Mouse (Mus musculus) embryonic fibroblast, embryonic 13.5 days (primary cell): Measurements from ENCODE around the gene Gm9508. TPM values are rescaled to one million over a fixed set of nuclear protein-coding genes. Genes with fewer than 3 reads are reported as not detected.
"Not testable (repeated sequence)": the region's sequence is repeated elsewhere in the genome, so short reads cannot be mapped to it uniquely, and the experiment has no call there.

Experiments used
- H3K27ac ChIP-seq: 2 replicates; pipeline ENCODE4 v1.5.1; 2012; ENCODE audit warnings: low read length, control low read depth, inconsistent platforms; ENCODE audit not compliant: insufficient read depth
- H3K4me1 ChIP-seq: 2 replicates; pipeline ENCODE4 v1.6.1; 2011; ENCODE audit warnings: low read length; ENCODE audit not compliant: control insufficient read depth, insufficient read depth
- H3K4me3 ChIP-seq: 2 replicates; pipeline ENCODE4 v1.5.1; 2011; ENCODE audit warnings: mild to moderate bottlenecking, control low read depth, low read length; ENCODE audit not compliant: insufficient read depth
- CTCF ChIP-seq: IDR thresholded peaks from 2 replicates; pipeline ENCODE4 v1.5.1; 2011; ENCODE audit warnings: mild to moderate bottlenecking, control low read depth, low read length, moderate library complexity, borderline replicate concordance; ENCODE audit not compliant: insufficient read depth
- POLR2A ChIP-seq: IDR thresholded peaks from 2 replicates; pipeline ENCODE4 v1.6.1; 2011; ENCODE audit warnings: low read depth, mild to moderate bottlenecking, control low read depth, low read length, moderate library complexity
- polyA plus RNA-seq: library from polyadenylated mRNA; stranded (reverse); fragments of >200 nt; gene quantifications from 2 replicates; pipeline ENCODE4 v1.2.4, GENCODE M21; 2011; ENCODE audit warnings: low read depth; ENCODE audit not compliant: missing spikeins, insufficient read length

The Gm9508 gene
- polyA plus RNA-seq: not detected in 2 replicates

DNA sequence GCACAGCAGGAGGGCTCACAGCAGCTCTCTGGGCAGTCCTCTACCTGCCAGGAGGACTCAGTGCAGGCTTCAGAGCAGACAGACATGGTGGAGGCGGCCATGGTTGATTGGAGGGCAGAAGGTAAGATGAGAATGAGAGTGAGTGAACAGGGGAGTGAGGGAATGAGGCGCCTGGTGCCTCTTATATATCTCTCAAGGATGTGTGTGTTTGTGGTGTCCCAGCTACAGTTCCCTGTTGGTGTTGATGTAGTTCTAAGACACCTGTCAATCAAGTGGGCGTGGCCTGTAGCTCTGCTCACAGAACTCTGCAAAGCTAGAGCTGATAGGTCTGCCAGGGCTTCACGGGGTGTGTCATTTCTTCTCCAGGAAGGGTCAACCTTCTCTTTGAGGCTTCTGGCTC lies at the start of gene Gm9508:
Gm9508 (minus strand) TSS at position 101 of the 400 bp plus-strand sequence.
- no peak within 1 kb of the TSS for H3K27ac ChIP-seq
- H3K4me3 ChIP-seq: no peak within 1 kb of the TSS
- TF ChIP-seq POLR2A (no peak), CTCF (no peak)
- H3K4me1 ChIP-seq: no peaks in the 10 kb centered on the region

DNA sequence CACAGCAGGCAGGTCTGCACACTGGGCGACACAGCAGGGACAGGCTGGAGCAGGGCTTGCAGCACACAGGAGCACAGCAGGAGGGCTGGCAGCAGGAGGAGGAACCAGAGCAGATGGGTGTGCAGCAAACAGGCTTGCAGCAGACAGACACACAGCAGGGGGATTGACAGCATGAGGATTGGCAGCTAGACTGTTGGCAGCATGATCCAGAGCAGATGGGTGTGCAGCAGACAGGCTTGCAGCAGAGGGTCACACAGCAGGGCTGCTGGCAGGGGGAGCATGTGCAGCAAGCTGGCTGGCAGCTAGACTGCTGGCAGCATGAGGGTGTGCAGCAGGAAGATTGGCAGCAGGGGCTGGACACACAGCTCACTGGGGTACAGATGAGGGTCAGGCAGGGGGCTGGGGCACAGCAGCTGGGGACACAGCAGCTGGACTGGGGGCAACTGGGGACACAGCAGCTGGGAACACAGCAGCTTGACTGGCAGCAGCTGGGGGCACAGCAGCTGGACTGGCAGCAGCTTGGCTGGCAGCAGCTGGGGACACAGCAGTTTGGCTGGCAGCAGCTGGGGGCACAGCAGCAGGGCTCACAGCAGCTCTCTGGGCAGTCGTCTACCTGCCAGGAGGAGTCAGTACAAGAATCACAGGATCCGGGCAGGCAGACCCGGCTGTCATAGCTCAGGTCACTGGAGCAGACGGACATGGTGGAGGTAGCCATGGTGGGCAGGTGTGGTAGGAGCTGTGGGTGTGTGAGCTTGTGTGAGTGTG lies 45.1 kb upstream of the Gm9508 start, which contains the start of gene Gm18596:
Gm18596 (minus strand) TSS at position 715 of the 765 bp plus-strand sequence.
- H3K27ac ChIP-seq, H3K4me1 ChIP-seq: not testable (repeated sequence)

DNA sequence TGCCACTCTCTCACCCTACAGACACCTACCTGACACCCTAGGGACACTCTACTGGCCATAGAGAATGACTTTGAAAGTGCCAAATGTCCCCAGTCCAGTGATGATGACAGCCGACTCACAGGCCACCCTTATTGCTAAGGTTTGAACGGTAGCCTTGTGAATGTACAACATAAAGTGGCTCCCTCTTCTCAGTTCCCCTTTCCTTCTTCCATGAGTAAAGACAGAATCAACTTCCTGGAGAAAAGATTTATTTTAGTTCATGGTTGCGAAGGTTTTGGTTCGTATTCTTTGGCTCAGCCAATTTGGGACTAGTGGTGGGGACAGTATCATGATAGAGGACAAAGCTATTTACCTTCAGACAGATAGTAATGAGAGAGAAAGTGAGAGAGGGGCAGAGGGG lies 41.9 kb upstream of the Gm9508 start:
- H3K27ac ChIP-seq: no peak overlapping the region
- no peak for TF ChIP-seq POLR2A
- no peak for TF ChIP-seq CTCF
- no peak overlapping the region for H3K4me3 ChIP-seq

More for the DNA sequence above, 45.1 kb upstream of the Gm9508 start, which contains the start of gene Gm18596:
- not testable (repeated sequence) for H3K4me3 ChIP-seq

DNA sequence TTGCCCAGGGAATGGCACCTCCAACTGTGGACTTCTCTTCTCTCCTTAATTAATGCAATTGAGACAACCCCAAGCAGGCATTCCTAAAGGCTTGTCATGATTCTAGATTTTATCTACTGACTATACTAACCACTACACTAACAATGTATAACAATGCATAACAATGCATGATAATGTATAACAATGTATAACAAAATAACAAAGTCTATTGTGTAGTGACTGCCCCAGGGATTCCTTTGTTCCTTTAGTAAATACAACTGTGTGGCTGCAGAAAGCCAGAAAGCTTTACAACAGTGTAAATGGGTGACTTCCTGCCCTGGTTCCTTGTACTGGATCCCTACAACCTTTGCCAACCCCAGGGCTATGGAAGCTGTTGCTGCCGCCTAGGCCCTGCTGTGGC lies 38.9 kb upstream of the Gm9508 start:
- TF ChIP-seq CTCF (no peak), POLR2A (no peak)
- Histone ChIP-seq H3K27ac (no peak overlapping the region), H3K4me1 (no peaks in the 10 kb centered on the region), H3K4me3 (no peak overlapping the region)

More for the DNA sequence above, 41.9 kb upstream of the Gm9508 start:
- no peaks in the 10 kb centered on the region for H3K4me1 ChIP-seq

DNA sequence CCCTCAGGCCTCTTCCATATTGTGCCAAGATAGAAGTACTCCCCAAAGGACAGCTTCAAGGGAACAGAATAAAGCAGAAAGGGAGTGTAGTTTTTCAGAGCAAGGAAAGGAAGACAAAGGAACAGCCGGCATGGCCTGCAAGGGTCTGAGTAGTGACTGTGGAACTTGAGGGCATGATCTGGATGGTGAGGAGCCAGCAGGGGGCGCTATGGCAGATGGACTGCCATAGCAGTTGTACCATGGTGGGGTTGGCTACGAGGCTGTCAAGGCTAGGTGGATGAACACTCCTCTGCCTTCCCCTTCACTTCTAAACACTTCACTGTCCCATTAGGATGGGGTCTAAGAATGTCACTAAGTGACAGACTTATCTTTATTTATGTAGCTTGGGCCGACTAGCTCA lies 32.2 kb upstream of the Gm9508 start:
- TF ChIP-seq CTCF (0 out of 2 replicates have a peak, but pooled peaks have one; percentile 19), POLR2A (no peak)
- H3K4me3 ChIP-seq: no peak overlapping the region
- H3K27ac ChIP-seq: no peak overlapping the region
- no peaks in the 10 kb centered on the region for H3K4me1 ChIP-seq

DNA sequence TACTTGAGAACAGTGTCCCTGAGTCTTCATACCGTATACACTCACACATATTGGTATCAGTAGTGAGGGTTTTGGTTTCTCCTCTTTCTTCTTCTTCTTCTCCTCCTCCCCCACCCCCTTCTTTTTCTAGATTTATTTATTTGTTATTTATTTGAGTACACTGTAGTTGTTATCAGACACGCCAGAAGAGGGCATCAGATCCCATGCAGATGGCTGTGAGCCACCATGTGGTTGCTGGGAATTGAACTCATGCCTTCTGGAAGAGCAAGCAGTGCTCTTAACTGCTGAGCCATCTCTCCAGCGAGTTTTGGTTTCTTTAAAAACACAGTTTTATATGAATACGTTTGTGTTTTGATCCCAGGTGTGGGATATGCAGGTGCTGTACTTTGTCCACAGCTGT lies 31.2 kb upstream of the Gm9508 start:
- Histone ChIP-seq H3K27ac (no peak overlapping the region), H3K4me3 (no peak overlapping the region), H3K4me1 (no peaks in the 10 kb centered on the region)
- TF ChIP-seq POLR2A (no peak), CTCF (no peak)

DNA sequence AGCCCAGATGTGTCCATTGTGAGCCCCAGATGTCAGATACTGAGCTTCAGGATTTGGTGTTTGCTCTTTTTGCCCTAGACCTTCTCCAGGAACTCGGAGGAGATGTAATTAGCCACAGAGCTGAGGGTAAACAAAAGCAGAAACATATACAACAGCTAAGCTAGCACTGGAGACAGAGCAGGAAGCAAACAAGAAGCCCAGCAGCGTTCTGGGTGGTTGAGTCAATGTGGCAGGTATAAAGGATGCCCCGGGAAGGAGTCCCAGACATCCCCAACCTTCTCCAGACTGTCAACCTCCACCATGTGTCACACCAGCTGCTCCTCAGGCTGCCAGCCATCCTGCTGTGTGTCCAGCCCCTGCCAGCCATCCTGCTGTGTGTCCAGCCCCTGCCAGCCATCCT lies 29.2 kb upstream of the Gm9508 start, which contains the start of gene Gm10100:
Gm10100 (plus strand) TSS at position 301 of the 400 bp plus-strand sequence.
- Histone ChIP-seq H3K4me1 (no peaks in the 10 kb centered on the region), H3K27ac (no peak within 1 kb of the TSS), H3K4me3 (no peak within 1 kb of the TSS)
- TF ChIP-seq POLR2A: no peak
- no peak for TF ChIP-seq CTCF

DNA sequence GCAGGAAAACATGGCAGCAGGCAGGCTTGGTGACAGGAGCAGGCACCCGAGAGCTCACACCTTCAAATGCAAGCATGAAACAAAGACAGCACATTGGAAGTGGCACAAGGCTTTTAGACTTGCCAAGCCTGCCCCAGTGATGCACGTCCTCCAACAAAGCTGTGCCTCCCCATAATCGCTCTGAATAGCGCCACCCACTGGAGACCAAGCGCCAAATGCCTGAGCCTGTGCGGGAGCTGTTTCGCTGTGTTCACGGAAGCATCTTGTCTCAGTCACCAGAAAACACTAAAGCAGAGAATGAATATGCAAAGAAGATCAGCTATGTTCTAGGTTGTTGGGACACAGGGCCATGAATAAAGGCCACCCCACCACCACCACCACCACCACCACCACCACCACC lies 27.8 kb upstream of the Gm9508 start:
- H3K27ac ChIP-seq: no peak overlapping the region
- no peaks in the 10 kb centered on the region for H3K4me1 ChIP-seq
- no peak overlapping the region for H3K4me3 ChIP-seq
- no peak for TF ChIP-seq CTCF
- no peak for TF ChIP-seq POLR2A

DNA sequence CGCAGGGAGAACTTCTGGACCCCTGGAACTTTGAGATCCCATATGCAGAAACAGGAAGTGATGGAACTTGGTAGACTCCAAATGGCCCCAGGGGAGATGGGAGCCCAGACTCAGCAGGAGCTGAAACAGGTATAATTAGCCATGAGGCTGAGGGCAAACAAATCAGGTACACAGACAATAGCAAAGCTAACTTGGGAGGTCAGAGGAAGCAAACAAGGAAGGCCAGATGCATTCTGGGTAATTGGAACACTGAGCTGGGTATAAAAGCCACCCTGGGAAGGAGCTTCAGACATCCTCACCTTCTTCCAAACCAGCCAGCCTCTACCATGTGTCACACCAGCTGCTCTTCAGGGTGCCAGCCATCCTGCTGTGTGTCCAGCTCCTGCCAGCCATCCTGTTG lies 23.3 kb upstream of the Gm9508 start, which contains the start of gene Krtap12-1:
Krtap12-1 (plus strand) TSS at position 301 of the 400 bp plus-strand sequence.
- not testable (repeated sequence) for H3K4me3 ChIP-seq, H3K27ac ChIP-seq, H3K4me1 ChIP-seq

DNA sequence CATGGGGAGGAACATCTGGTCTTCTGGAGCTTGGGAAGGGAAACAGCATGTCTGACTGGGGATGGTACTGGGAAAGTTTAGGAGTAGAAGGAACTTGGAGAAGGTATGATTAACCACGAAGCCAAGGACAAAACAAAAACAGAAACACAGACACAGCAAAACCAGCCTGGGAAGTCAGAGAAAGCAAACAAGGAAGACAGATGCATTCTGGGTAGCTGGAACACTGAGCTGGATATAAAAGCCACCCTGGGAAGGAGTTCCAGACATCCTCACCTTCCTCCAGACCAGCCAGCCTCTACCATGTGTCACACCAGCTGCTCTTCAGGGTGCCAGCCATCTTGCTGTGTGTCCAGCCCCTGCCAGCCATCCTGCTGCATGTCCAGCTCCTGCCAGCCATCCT lies 18.5 kb upstream of the Gm9508 start, which contains the start of gene Gm10142:
Gm10142 (plus strand) TSS at position 301 of the 400 bp plus-strand sequence.
- Histone ChIP-seq H3K27ac (no peak within 1 kb of the TSS), H3K4me1 (no peaks in the 10 kb centered on the region), H3K4me3 (no peak within 1 kb of the TSS)
- TF ChIP-seq CTCF (no peak), POLR2A (no peak)

DNA sequence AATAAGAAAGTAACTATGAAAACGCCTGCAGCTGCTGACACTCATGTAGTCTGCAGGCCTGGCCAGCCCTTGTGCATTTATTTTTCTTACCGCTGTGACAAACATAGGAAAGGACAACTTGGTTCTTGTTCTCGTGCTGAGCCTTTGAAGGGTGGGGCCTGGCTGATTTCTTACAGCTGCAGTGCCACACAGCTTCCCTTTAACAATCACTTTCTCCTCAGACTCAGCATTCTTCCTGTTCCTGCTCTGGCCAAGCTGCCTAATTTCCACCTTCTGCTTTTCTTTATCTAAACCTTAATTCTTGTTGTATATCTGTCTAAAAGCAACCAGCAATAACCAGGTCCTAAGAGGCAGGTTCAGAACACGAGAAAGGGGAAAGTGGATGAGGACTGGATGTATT lies 16.7 kb upstream of the Gm9508 start:
- Histone ChIP-seq H3K4me3 (no peak overlapping the region), H3K4me1 (no peaks in the 10 kb centered on the region), H3K27ac (no peak overlapping the region)
- TF ChIP-seq POLR2A (no peak), CTCF (no peak)

DNA sequence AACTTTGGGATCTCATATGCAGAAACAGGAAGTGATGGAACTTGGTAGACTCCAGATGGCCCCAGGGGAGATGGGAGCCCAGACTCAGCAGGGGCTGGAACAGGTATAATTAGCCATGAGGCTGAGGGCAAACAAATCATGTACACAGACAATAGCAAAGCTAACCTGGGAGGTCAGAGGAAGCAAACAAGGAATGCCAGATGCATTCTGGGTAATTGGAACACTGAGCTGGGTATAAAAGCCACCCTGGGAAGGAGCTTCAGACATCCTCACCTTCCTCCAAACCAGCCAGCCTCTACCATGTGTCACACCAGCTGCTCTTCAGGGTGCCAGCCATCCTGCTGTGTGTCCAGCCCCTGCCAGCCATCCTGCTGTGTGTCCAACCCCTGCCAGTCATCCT lies 14.1 kb upstream of the Gm9508 start, which contains the start of gene Gm10024:
Gm10024 (plus strand) TSS at position 301 of the 400 bp plus-strand sequence.
- H3K27ac ChIP-seq, H3K4me3 ChIP-seq: not testable (repeated sequence)

More for the DNA sequence above, 14.1 kb upstream of the Gm9508 start, which contains the start of gene Gm10024:
- not testable (repeated sequence) for H3K4me1 ChIP-seq
